Mouse (Mus musculus) Muller cell, postnatal 12 days (primary cell): ENCODE data around the gene Snta1.
A peak's percentile ranks its signal among the peaks of the same experiment; 100 is the strongest.

Experiments
- DNase-seq: peaks from one replicate; pipeline ENCODE4 v3.0.0-alpha.2; 2015; ENCODE audit errors: inconsistent ontology term

Gene Snta1

DNA sequence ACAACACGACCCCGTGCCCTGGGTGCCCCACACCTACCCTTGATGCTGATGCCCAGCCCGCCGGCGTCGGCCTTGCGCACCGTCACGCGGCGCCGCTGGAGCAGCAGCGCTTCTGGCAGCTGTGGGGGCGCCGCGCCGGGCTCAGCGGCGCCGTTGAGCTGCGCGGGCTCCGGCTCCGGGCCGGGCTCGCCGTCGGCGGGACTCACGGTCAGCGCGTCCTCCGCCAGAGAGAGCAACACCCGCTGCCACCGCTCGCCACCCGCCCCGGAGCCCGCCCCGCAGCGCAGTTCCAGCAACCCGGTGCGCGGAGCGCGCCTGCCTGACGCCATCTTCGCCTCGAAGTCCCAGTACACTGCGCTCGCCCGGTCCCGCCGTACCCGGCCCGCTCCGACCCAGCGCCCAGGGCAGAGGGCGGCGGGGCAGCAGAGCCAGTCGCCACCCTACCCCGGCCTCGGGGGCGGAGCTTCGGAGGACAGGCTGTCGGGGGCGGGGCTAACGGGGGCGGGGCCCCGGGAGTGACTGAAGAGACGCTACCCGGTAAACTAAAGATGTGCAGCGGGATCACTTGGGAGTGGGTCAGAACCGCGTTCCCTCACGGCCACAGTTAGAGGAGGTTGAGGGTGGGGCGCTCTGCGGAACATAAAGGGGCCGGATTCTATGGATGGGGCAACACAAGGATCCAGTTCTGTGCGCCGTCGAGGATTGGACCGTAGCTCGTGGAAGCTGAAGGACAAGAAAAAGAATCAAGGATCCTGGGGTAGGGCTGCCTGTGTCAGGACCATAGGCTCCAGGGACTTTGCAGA, at the start of gene Snta1:
Snta1 (minus strand) TSS at position 457 of the 803 bp plus-strand sequence.
- peak; percentile 94 for DNase-seq

- DNase-seq, result no peak
These were observed 48.7 kb upstream of the Snta1 start for GRCm38 (mm10) chr2:154456621-154457020.

GRCm38 (mm10) chr2:154455776-154456175, 47.9 kb upstream of the Snta1 start:
- no peak for DNase-seq

GRCm38 (mm10) chr2:154454605-154455004, 46.7 kb upstream of the Snta1 start:
- DNase-seq, result peak; percentile 89

- DNase-seq, result peak; percentile 21
These were observed 46.2 kb upstream of the Snta1 start for GRCm38 (mm10) chr2:154454099-154454498.

DNA sequence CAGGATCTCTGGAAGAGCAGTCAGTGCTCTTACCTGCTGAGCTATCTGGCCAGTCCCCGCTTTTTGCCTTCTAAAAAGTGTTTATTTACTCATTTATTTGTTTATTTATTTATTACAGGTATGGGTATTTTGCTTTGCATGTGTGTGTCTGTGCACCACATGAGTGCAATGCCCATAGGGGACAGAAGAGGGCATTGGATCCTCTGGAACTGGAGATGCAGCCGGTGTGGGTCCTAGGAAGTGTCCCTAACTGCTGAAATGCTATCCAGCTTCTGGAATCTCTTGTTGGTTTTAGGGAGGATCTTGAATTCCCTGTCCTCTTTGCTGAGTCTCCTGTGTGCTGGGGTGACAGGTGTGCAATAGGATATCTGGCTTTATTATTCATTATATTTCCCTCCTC, 45.1 kb upstream of the Snta1 start:
- no peak for DNase-seq

DNA sequence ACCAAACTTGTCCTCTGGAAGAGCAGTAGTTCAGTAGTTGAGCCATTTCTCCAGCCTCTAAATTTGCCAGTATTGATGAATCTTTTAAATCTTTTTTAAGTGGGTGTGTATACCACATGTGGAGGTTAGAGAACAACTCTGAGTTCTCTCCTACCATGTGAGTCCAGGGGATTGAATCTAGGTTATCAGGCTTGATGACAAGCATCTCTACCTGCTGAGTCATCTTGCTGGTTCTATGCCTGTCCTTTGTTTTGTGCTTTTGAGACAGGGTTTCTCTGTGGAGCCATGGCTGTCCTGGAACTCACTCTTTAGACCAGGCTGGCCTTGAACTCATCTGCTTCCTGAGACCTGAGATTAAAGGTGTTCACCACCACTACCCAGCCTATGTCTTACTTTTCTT, 40.7 kb upstream of the Snta1 start:
- DNase-seq, result peak; percentile 25

DNA sequence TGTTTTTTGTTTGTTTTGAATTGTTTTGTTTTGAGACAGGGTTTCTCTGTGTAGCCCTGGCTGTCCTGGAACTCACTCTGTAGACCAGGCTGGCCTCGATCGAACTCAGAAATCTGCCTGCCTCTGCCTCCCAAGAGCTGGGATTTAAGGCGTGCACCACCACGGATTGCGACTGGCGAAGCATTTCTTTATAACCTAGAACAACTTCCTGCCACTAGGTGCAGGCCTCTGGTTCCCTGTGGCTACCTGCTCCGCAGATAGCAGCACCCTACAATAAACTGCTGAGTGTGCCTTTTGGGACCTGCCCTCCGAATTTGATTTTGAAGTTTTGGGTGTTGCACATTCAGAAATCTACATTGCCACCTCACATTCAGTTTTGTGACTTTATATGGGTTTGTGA, 39.9 kb upstream of the Snta1 start:
- no peak for DNase-seq

DNA sequence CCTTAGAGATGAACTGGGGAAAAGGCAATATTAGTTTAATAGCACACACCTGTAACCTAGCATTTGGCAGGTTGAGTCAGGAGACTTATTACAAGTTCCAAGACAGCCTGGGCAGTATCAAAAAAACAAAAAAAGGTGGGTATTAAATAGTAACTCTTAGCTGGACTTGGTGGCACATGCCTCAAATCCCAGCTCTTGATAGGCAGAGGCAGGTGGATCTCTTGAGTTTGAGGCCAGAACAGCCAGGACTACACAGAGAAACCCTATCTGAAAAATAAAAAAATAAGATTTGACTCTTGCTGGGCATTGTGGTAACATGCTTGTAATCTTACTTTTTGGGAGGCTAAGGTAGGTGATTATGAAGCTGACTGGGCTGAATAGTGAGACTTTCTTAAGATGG, 32.6 kb upstream of the Snta1 start:
- no peak for DNase-seq

- no peak for DNase-seq
These were observed 29.3 kb upstream of the Snta1 start for GRCm38 (mm10) chr2:154437191-154437527.

DNA sequence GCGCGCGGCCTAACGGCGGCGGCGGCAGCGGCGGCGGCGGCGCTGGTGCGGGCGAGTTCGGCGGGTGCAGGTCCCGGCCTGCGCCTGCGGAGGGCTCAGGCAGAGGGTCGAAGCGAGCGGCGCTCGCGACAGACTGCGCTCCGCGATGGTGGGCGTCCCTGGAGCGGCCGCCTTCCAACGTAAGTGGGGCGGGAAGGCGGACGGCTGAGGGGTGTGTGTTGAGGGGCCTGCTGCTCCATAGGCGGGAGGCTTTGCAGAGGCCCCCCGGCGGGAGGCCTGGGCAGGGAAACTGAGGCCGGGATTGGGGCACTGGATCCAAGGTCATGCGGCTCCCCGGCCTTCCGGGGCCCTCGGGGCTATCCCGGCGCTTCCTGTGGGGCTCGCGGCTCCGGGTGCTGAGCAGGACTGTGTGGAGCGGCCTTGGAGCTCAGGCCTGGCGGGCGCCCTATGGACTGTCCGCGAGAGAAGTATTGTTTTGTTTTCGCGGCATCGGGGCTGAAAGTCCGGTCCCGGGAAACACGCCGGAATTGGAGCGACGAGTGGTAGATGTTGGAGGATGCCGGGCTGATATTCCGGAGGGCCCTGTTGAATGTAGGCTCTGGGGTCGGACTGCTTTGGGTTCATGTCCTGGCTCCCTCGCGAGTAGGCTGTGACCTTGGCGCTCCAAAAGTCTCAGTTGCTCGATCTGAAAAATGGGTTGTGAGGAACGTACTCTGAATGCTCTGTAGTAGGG, 28.7 kb upstream of the Snta1 start, which contains the start of gene Cbfa2t2:
Cbfa2t2 (plus strand) TSS at position 24 of the 733 bp plus-strand sequence.
- peak; percentile 78 for DNase-seq

DNA sequence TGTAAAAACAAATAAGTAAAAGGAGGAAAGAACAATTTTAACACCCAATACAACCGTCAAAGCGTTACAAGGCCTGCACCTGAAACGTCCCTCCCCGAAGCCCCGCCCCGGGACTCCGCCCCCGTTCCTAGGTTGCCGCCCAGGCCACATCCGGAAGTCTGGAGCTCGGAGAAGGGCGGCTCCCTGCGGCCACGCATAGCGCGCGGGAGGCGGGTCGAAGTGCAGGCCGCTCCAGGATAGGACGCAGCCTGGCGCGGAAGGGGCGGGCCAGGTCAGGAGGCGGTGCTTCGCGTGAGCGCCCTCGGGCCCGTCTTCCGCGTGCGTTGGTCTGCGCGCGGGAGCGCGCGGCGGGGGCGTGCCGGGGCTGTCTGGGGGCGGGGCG, 28.2 kb upstream of the Snta1 start:
- DNase-seq, result peak; percentile 99

GRCm38 (mm10) chr2:154434690-154435089, 26.8 kb upstream of the Snta1 start:
- DNase-seq, result no peak

DNA sequence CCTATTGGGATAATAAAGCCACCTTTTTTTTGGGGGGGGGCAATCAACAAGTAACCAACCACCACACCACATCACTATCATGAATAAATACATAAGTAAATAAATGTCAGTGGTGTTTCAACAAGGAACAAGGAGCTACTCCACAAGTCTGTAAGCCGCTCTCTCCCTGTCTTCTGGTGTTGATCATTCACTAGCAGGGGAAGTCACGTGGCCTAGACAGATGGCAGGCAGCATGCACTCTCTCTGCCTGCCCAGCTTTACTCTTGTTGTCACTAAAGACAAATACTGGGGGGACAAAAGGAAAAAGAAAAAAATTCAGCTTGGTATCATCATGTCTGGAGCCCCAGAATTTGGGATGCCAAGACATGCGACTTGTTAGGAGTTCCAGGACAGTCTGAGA, 25.5 kb upstream of the Snta1 start:
- DNase-seq, result no peak

GRCm38 (mm10) chr2:154432696-154433095, 24.8 kb upstream of the Snta1 start:
- no peak for DNase-seq

DNA sequence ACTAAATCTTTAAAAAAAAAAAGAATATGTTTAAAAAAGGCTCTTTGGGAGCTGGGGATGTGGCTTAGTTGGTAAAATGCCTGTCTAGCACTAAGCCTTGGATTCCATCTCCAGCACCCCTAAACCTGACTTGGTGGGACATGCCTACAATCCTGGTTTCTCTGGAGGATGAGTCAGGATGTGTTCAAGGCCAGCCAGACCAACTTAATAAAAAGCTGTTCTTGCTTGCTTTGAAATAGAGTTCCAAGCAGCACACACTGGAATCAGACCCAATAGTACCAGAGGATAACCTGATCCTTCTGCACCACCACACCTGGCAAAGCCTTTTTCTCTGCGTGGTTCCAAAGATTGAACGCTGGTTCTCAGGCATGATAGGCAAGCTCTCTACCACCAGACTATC, 22.7 kb upstream of the Snta1 start:
- DNase-seq, result no peak

GRCm38 (mm10) chr2:154427853-154428360, 20.0 kb upstream of the Snta1 start:
- DNase-seq, result no peak

GRCm38 (mm10) chr2:154426905-154427852, 19.3 kb upstream of the Snta1 start:
- DNase-seq, result no peak

DNA sequence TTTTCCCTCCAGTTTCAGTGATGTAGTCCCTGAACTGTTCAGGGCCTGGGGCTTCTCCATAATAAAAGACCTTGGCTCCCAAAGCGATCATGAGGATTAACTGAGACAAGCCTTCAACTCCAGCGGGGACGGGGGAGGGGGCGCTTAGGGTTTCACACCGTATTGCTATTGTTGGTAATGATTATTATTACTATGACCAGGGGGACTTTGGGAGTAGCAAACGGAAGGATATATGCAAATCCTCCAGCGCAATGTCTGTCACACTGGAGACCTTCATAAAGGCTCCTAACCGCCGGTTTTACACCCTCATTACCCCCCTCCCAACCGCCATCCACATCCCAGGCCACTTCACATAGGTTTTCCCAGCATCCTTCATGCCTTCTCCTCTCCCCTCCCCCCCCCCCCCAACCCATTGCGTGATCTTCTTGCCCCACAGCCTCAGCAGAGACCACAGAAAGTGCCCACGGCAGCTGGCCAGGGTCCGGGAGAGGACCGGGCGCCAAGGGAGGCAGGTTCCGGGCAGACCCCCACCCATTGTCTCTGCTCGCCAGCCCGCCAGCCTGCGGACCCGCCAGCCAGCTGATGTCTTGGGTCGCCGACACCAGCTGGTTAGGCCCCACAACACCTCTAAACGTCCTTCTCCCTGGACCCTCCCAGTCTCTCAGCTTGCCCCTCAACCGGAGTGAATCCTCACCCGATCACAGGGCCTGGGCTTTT, 18.4 kb upstream of the Snta1 start:
- peak; percentile 39 for DNase-seq

DNA sequence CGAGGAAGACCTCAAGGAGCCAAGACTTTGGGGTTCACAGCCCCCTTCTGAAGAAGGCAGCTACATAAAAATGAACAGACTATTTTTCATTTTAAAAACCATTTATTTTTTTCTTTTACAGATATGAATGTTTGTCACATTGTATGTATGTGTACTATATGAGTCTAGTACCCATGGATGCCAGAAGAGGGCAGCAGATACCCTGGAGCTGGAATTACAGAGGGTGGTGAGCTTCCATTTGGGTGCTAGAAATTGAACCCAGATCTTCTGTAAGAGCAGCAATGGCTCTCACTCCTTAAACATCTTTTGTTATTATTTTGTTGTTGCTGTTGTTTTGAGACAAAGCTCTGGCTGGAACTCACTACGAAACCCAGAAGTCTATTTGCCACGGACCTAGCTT, 17.6 kb upstream of the Snta1 start:
- DNase-seq, result no peak

DNA sequence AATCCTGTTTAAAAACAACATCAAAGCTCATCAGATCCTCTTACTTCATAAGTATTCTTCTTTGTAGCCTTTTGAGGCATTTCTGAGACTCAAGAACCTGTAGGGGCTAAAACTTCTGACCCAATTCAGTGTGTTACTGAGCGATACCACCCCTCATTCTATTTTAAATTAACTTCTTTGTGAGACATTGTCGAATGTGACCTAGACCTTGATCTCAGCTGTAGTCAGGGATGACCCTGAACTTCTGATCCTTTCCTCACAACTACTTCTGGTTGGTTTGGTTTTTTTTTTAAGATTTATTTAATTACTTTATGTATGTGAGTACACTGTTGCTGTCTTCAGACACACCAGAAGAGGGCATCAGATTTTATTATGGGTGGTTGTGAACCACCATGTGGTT, 15.6 kb upstream of the Snta1 start:
- DNase-seq, result no peak
